Mouse (Mus musculus) liver, postnatal 0 days (tissue): ENCODE results near the gene Ntn1.

Source experiments
- CTCF ChIP-seq: sonication (generic); IDR thresholded peaks from 2 replicates; pipeline ENCODE4 v1.5.1; 2016; ENCODE audit warnings: antibody characterized with exemption, low read depth
- EP300 ChIP-seq: IDR thresholded peaks from 2 replicates; pipeline ENCODE4 v1.6.1; 2016; ENCODE audit warnings: antibody characterized with exemption, low read depth, mild to moderate bottlenecking

DNA sequence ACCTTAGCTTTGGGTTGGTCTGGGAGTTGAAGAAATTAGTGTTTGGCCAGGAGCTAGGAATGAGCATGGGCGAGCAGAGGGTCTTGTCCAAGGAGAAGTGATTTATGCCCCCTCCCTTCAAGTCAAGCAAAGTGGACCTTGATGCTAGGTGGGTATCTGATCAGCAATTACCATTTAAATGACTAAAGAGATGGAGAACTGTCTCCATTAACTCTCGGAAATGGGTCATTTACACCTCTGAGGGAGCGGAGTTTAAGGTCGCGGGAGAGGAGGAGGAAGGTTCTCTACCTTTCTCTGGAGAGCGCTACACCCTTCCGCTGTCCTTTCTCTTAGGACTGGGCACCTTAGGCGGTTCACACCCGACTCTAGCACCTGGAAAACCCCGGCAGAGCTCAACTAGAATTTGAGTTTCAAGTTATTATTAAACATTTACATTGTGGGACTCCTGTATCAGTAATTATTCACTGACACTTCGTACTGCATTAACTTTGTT is at the start of gene Ntn1:
- TF ChIP-seq EP300 = no peak
- no peak for TF ChIP-seq CTCF
